Mouse (Mus musculus): ENCODE data around the gene Tmem14c.

DNA sequence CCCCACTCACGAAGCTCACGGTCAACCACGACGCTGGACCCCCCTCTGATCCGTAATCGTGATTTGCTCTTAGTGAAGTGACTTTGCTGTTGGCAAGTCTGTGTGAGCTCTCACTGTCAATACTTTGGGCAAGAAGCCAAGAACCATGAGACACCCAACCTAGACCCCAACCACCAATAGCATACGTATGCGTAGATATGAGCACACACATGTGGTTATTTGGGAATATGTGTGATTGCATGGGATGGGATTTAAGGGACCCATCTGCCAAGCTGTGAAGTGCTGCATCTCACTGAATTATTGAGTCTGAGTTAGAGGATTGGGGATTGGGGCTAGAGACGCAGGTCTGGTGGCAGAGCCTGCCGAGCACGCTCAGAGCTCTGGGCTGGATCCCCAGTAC, 55.5 kb downstream of the Tmem14c start:
- TF ChIP-seq CTCF (IDR thresholded peaks at IDR 0.05; ENCODE audit: extremely low read depth, insufficient read depth, low read length) (no peak), POLR2A (IDR thresholded peaks at IDR 0.05; ENCODE audit: extremely low read depth, insufficient read depth, low read length) (no peak)

All from cortical plate, adult 2 months (tissue).